Mouse (Mus musculus): Measurements from ENCODE around the gene Snrpa1.

- TF ChIP-seq POLR2A (IDR thresholded peaks at IDR 0.05; ENCODE audit: extremely low read depth, insufficient read depth, low read length) (no peak), CTCF (IDR thresholded peaks at IDR 0.05; ENCODE audit: extremely low read depth, insufficient read depth, low read length) (no peak)
Observed at GRCm38 (mm10) chr7:66106581-66107056, 47.8 kb downstream of the Snrpa1 start.
